Mouse (Mus musculus): ENCODE measurements around the gene Dand5. TPM values are rescaled to one million over a fixed set of nuclear protein-coding genes. Genes with fewer than 3 reads are reported as not detected.

The Dand5 gene
- 3.1 TPM in 1 of 2 replicates, not detected in the other for polyA plus RNA-seq (2012; ENCODE audit: insufficient read depth, low replicate concordance)

DNA sequence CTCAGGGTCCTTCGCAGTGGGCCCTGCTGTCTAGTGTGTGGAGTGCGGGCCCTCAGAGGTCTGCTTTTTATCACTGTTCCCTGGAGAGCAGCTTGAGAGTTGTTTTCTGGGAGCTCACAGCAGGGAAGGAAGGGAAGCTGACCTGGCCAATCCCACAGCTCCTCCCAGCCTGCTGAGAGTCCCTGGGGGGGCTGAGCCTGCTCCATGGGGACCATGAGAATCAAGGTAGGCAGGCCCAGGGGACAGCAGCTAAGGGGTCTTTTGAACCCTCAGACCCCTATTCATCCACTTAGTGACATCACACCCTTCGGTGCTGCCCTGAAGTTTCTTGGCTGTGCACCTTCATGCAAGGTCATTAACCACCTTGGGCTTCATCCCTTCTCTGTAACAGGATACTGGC lies at the start of gene Dand5:
TSS of gene Dand5 (minus strand) at position 101 of the 400 bp plus-strand sequence.
- peak within 1 kb of the TSS; percentile 33 for H3K4me3 ChIP-seq (replicated peaks)
- H3K9me3 ChIP-seq = no peaks in the 10 kb centered on the region
- TF ChIP-seq GATA1 (IDR thresholded peaks at IDR 0.05; ENCODE audit: borderline replicate concordance, low read length) = no peak
- TF ChIP-seq FLI1 (IDR thresholded peaks at IDR 0.05; ENCODE audit: low read length) = no peak
- H3K36me3 ChIP-seq (replicated peaks; ENCODE audit: low read length) = no peaks in the 10 kb centered on the region
- H3K4me1 ChIP-seq = peaks cover 39% of the 10 kb centered on the region
- peaks cover 9% of the 10 kb centered on the region for H3K27me3 ChIP-seq (replicated peaks)

DNA sequence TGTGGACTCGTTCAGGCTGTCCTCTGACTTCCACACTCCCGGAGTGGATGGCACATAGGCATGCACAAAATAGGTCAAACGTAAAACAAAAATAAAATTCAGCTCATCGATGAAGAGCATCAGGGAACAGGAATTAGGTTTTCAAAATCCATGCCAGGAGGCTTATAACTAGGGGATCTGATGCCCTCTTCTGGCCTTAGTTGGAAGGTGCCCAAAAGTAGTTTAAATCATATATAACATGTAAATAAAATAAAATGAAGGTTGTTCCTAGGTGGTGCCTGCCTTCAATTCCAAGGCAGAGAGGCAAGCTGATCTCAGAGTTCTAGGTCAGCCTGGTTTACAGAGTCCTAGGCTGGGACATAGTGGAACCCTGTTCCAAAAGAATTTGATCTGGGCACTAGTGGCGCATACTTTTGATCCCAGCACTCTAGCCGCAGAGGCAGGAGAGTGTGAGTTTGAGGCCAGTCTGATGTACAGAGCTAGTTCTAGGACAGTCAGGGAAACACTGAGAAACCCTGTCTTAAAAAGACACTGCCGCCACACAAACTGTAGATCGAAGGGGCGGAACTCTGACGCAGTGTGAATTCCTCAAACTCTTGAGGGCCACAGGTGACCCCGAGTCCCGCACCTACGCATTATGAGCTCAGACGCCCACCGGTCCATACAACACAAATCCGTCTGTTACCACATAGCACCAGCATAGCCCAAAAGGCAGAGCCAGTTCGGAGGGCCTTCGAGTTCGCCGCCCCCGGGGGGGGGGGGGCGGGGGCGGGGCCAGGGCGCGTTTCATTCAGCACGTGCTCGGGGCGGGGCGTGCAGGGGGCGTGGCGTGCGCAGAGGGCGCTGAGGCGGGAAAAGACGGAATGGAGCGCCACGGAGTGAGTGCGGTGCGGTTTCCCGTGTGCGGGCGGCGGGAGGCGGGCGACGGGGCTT lies 49.0 kb upstream of the Dand5 start, which contains the start of gene Syce2:
TSS of gene Syce2 (plus strand) at position 736 of the 933 bp plus-strand sequence.
- H3K36me3 ChIP-seq (replicated peaks; ENCODE audit: low read length) = peaks cover 43% of the 10 kb centered on the region
- H3K4me3 ChIP-seq (replicated peaks) = peak within 1 kb of the TSS; percentile 93
- no peak for TF ChIP-seq FLI1 (IDR thresholded peaks at IDR 0.05; ENCODE audit: low read length)
- no peak for TF ChIP-seq GATA1 (IDR thresholded peaks at IDR 0.05; ENCODE audit: borderline replicate concordance, low read length)
- no peaks in the 10 kb centered on the region for H3K27me3 ChIP-seq (replicated peaks)
- peaks cover 19% of the 10 kb centered on the region for H3K4me1 ChIP-seq
- no peaks in the 10 kb centered on the region for H3K9me3 ChIP-seq

DNA sequence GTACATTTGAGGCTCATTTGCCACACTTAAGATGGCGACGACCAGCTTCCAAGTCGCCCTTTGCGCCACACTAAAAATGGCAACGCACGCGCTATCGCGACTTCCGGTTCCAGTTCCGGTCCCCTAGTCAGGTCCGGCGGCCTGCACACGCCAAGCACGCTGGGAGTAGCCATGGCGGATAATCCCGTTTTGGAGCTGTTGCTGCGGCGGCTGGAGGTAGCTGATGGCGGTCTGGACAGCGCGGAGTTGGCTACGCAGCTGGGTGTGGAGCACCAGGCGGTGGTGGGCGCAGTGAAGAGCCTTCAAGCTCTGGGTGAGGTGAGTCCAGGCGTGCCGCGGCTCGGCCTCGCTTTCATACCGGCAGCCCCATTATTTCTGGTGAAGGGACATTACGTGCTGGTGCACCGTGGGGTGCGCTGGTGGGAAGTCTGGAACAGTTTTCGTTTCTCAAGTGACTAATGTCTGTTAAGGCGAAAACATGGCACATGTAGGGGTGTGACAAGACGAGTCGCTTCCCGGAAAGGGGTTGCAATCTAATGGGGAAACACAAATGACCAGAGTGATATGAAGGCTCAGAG lies 34.3 kb upstream of the Dand5 start, which contains the start of gene Farsa:
TSS of gene Farsa (plus strand) at position 126 of the 578 bp plus-strand sequence.
- Histone ChIP-seq H3K4me1 (peaks cover 53% of the 10 kb centered on the region), H3K9me3 (no peaks in the 10 kb centered on the region), H3K4me3 (replicated peaks) (peak within 1 kb of the TSS; percentile 96), H3K27me3 (replicated peaks) (no peaks in the 10 kb centered on the region), H3K36me3 (replicated peaks; ENCODE audit: low read length) (peaks cover 36% of the 10 kb centered on the region)
- TF ChIP-seq FLI1 (IDR thresholded peaks at IDR 0.05; ENCODE audit: low read length) (peak; percentile 98), GATA1 (IDR thresholded peaks at IDR 0.05; ENCODE audit: borderline replicate concordance, low read length) (peak; percentile 49; the same call in 1 of the 3 replicates)

DNA sequence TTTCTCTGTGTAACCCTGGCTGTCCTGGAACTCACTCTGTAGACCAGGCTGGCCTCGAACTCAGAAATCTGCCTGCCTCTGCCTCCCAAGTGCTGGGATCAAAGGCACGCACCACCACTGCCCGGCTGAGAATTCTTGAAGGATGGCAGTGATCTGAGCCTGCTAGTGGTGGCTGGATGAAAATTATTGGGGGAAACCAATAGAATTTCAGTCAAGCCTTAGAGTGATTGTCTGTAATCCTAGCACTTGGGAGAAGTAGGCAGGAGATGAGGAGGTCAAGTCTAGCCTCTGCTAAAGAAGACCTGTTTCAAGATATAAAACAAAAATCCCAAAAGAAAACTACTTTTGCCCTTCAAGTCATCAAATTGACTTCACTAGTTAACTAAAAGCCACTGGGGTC lies 33.8 kb upstream of the Dand5 start:
- no peaks in the 10 kb centered on the region for H3K27me3 ChIP-seq (replicated peaks)
- peak overlapping the region; percentile 96 for H3K4me3 ChIP-seq (replicated peaks)
- TF ChIP-seq GATA1 (IDR thresholded peaks at IDR 0.05; ENCODE audit: borderline replicate concordance, low read length) = no peak
- TF ChIP-seq FLI1 (IDR thresholded peaks at IDR 0.05; ENCODE audit: low read length) = no peak
- peaks cover 53% of the 10 kb centered on the region for H3K4me1 ChIP-seq
- H3K36me3 ChIP-seq (replicated peaks; ENCODE audit: low read length) = peaks cover 30% of the 10 kb centered on the region
- no peaks in the 10 kb centered on the region for H3K9me3 ChIP-seq

DNA sequence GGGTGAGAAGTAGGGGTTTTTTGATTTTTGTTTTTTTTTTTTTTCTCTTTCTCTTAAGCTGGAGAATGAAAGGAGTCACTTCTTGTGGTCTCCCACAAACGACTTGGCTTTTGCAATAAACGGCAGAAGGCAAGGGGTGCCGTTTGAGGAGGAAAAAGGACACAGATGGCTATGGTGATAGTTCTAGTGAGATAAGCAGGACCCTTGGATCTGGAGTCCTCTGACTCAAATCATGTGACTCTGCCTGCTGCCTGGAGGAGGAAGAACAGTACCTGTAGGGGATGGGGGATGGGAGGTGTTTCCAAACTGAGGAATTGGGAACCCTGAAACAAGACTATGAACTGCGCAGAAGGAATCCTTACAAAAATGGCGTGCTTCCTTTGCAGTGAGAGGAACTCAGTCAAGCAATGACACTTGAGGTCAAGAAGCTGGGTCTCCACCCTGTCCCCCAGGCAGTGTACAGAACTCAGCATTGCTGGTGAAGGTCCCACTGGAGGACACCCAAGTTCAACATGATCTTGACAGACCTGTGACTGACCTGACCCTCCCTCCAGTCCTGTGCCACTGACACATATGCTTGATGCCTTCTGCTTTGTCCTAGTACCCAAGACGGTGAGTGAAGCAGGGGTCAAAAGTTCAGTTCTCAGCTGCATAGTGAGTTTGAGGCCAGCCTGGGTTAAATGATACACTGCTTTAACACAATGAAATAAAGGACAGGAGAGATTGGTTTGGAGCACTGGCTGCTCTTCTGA lies 25.2 kb upstream of the Dand5 start:
- Histone ChIP-seq H3K27me3 (replicated peaks) (no peaks in the 10 kb centered on the region), H3K36me3 (replicated peaks; ENCODE audit: low read length) (peaks cover 36% of the 10 kb centered on the region), H3K4me1 (peaks cover 47% of the 10 kb centered on the region), H3K9me3 (no peaks in the 10 kb centered on the region), H3K4me3 (replicated peaks) (peak overlapping the region; percentile 99)
- TF ChIP-seq GATA1 (IDR thresholded peaks at IDR 0.05; ENCODE audit: borderline replicate concordance, low read length) (no peak), FLI1 (IDR thresholded peaks at IDR 0.05; ENCODE audit: low read length) (no peak)

DNA sequence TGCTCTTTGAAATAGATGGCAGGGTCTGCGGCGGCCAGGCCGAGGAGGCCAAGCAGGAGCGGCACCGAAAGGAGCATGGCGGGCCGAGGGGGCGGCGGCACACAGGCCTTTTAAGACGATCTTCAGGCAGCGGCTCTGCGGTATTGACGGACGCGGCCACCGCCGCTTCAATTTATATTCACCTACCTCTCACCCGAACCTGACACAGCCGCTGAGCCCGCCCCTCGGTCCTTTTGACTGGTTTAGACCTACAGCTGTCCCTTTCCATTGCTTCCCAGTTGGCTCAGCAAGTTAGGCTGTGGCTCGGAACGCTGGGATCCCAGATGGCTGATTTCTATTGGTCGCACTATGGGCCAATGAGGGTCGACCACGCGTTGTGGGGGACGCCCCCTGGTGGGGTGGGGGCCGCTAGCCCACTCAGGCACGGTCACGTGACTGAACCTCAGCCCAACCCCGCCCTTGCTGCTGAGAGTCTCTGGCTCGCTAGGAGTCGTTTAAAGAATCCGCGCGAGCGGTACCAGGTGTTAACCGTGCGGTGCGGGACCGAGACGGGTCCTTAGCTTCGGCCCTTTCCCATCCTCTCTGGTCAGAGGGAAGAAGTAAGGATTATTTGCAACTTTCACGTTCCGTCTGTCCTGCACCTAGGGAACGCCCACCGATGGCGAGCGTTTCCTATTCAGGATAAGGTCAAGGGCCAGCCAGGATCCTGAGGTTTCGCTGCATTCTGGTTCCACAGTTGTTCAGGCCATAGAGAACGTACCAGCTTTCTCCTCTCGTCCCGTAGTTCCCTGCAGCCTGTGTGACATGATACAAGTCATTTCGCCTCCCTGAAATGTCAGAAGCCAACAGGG lies 24.3 kb upstream of the Dand5 start, which contains the start of gene Calr:
TSS of gene Calr (minus strand) at position 213 of the 851 bp plus-strand sequence.
- no peaks in the 10 kb centered on the region for H3K9me3 ChIP-seq
- TF ChIP-seq FLI1 (IDR thresholded peaks at IDR 0.05; ENCODE audit: low read length) (no peak), GATA1 (IDR thresholded peaks at IDR 0.05; ENCODE audit: borderline replicate concordance, low read length) (no peak)
- peaks cover 45% of the 10 kb centered on the region for H3K36me3 ChIP-seq (replicated peaks; ENCODE audit: low read length)
- peaks cover 55% of the 10 kb centered on the region for H3K4me1 ChIP-seq
- no peaks in the 10 kb centered on the region for H3K27me3 ChIP-seq (replicated peaks)
- peak within 1 kb of the TSS; percentile 99 for H3K4me3 ChIP-seq (replicated peaks)

DNA sequence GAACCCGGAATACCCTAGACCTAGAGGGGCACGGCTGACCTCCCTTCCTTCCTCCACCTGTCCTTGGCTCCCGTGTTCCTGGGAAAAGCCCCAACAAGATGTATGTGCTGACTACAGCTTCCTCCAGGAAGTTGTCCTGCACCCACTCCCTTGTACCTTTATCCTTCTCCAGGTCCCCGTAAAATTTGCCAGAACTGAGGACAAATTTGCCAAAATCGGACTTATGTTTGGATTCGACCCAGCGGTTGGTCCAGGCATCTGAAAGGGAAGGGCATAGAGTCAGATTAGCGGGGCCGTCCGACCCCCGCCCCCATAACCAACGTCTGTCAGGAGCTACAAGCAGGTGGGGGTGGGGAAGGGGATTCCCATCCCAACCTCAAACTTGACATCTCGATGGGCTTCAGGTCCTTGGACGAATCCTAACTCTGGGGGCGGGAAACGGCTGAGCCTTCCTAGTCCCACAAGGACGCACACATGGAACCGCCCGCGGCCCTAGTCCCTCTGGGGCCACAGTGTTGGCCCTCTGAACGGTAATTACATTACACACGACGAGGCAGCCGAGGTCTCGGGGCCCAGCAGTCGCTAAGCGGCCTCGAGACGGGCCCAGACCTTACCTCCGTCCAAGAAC lies 23.6 kb upstream of the Dand5 start:
- H3K36me3 ChIP-seq (replicated peaks; ENCODE audit: low read length) = peaks cover 51% of the 10 kb centered on the region

DNA sequence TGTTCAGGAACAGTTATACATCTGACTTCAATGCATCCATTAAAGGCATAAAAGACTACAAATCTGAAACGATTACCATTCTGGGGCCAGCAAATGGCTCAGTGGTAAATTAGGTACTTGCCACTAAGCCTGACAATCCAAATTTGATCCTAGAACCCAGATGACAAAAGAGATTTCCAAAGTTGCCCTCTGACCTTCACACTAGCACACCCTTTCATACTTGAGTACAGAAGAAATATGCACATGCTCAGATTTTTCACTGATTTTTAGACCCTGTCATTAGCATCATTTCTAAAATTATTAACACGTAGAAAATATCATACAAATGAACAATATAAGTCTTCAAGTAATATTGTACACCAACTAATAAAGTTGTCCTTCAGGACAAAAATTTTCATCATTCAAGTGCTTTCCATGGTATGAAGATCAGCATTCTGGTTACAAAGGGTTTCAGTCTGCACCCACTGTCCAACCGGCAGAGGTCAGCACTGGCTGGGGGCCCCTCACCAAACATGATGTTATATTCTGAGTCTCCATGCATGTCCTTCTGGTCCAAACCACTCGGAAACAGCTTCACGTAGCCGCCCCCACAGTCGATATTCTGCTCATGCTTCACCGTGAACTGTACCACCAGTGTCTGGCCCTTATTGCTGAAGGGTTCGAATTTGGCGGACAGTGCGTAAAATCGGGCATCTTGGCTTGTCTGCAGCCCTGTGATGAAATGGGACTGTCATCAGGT lies 22.9 kb upstream of the Dand5 start:
- peaks cover 64% of the 10 kb centered on the region for H3K4me1 ChIP-seq
- peaks cover 51% of the 10 kb centered on the region for H3K36me3 ChIP-seq (replicated peaks; ENCODE audit: low read length)
- H3K9me3 ChIP-seq = no peaks in the 10 kb centered on the region
- peak overlapping the region; percentile 99 for H3K4me3 ChIP-seq (replicated peaks)
- TF ChIP-seq FLI1 (IDR thresholded peaks at IDR 0.05; ENCODE audit: low read length) = no peak
- no peaks in the 10 kb centered on the region for H3K27me3 ChIP-seq (replicated peaks)

More for the DNA sequence above, 23.6 kb upstream of the Dand5 start:
- peak overlapping the region; percentile 99 for H3K4me3 ChIP-seq (replicated peaks)
- H3K9me3 ChIP-seq = no peaks in the 10 kb centered on the region
- H3K27me3 ChIP-seq (replicated peaks) = no peaks in the 10 kb centered on the region
- peaks cover 62% of the 10 kb centered on the region for H3K4me1 ChIP-seq
- TF ChIP-seq FLI1 (IDR thresholded peaks at IDR 0.05; ENCODE audit: low read length) (no peak), GATA1 (IDR thresholded peaks at IDR 0.05; ENCODE audit: borderline replicate concordance, low read length) (no peak)
